Mouse (Mus musculus): ENCODE results near the gene Olfr347. TPM values are rescaled to one million over a fixed set of nuclear protein-coding genes. Genes with fewer than 3 reads are reported as not detected.

Gene Olfr347
- not detected in 2 replicates for total RNA-seq (2017)

- ATAC-seq (ENCODE audit: extremely low read depth, insufficient number of reproducible peaks, low FRiP score, poor library complexity, severe bottlenecking): no peak
Measured at GRCm38 (mm10) chr2:36731602-36732001, at the start of gene Olfr347. Gene Olfr347, plus strand, starts transcription at chr2:36731902.

GRCm38 (mm10) chr2:36685488-36685887 is 46.2 kb upstream of the Olfr347 start, which contains the start of gene Olfr346:
Gene Olfr346, plus strand, starts transcription at chr2:36685788.
- ATAC-seq (ENCODE audit: extremely low read depth, insufficient number of reproducible peaks, low FRiP score, poor library complexity, severe bottlenecking): no peak

- ATAC-seq (ENCODE audit: extremely low read depth, insufficient number of reproducible peaks, low FRiP score, poor library complexity, severe bottlenecking): no peak
Measured at GRCm38 (mm10) chr2:36736226-36736625, 4.5 kb downstream of the Olfr347 start.

GRCm38 (mm10) chr2:36783976-36784375 is 52.3 kb downstream of the Olfr347 start, which contains the start of gene Olfr348:
Gene Olfr348, plus strand, starts transcription at chr2:36784276.
- ATAC-seq (ENCODE audit: extremely low read depth, insufficient number of reproducible peaks, low FRiP score, poor library complexity, severe bottlenecking): no peak

Other genes with a start within 250 kb of the Olfr347 start
- gene Olfr341, start 249.4 kb upstream of the Olfr347 start, total RNA-seq (2017): not detected in 2 replicates
- gene Olfr342, start 206.9 kb upstream of the Olfr347 start, total RNA-seq (2017): 0.35 TPM in 1 of 2 replicates, not detected in the other
- gene Olfr344, start 165.2 kb upstream of the Olfr347 start, total RNA-seq (2017): 0.12 TPM in 1 of 2 replicates, not detected in the other
- not detected in 2 replicates for gene Olfr345, start 91.9 kb upstream of the Olfr347 start, total RNA-seq (2017)
- not detected in 2 replicates for gene Olfr346, start 46.1 kb upstream of the Olfr347 start, total RNA-seq (2017)
- not detected in 2 replicates for gene Olfr348, start 52.4 kb downstream of the Olfr347 start, total RNA-seq (2017)
- not detected in 2 replicates for gene Olfr50, start 58.6 kb downstream of the Olfr347 start, total RNA-seq (2017)
- not detected in 2 replicates for gene Olfr3, start 85.1 kb downstream of the Olfr347 start, total RNA-seq (2017)
- gene Olfr350, start 114.4 kb downstream of the Olfr347 start, total RNA-seq (2017): not detected in 2 replicates
- not detected in 2 replicates for gene Olfr351, start 130.8 kb downstream of the Olfr347 start, total RNA-seq (2017)
- not detected in 2 replicates for gene Olfr352, start 136.6 kb downstream of the Olfr347 start, total RNA-seq (2017)
- gene Olfr353, start 161.0 kb downstream of the Olfr347 start, total RNA-seq (2017): not detected in 2 replicates
- gene Olfr354, start 173.8 kb downstream of the Olfr347 start, total RNA-seq (2017): not detected in 2 replicates
- gene Olfr355, start 197.0 kb downstream of the Olfr347 start, total RNA-seq (2017): not detected in 2 replicates
- gene Olfr356, start 205.2 kb downstream of the Olfr347 start, total RNA-seq (2017): not detected in 2 replicates

Measured in neutrophil, adult 5-6 weeks (primary cell).